Mouse (Mus musculus) liver, embryonic 15.5 days (tissue): ENCODE measurements at regions not wholly inside any gene's neighbourhood (a gene's known extent, or its start where the extent isn't known, plus 50 kb on each side); places are given as distances from the start of the nearest gene placed in this dataset.

Experiments used
- ATAC-seq: fragments of 200-750 bp; cut with Nextera tagmentation; 2 replicates; pipeline ENCODE4 v1.8.0; 2017; ENCODE audit warnings: moderate number of reproducible peaks, mild to moderate bottlenecking, moderate library complexity; ENCODE audit not compliant: insufficient read depth
- H3K27ac ChIP-seq: fragments of 300-500 bp; sonication (generic); replicated peaks from 2 replicates; pipeline ENCODE4 v1.5.1; 2015; ENCODE audit warnings: mild to moderate bottlenecking, inconsistent platforms
- H3K27me3 ChIP-seq: fragments of 300-500 bp; sonication (generic); 2 replicates; pipeline ENCODE4 v1.6.1; 2015; ENCODE audit warnings: mild to moderate bottlenecking, inconsistent platforms
- H3K36me3 ChIP-seq: fragments of 300-500 bp; sonication (generic); replicated peaks from 2 replicates; pipeline ENCODE4 v1.6.1; 2015; ENCODE audit warnings: moderate library complexity, mild to moderate bottlenecking, inconsistent platforms
- H3K4me1 ChIP-seq: fragments of 300-500 bp; sonication (generic); replicated peaks from 2 replicates; pipeline ENCODE4 v1.6.1; 2015; ENCODE audit warnings: inconsistent platforms
- H3K4me2 ChIP-seq: fragments of 300-500 bp; sonication (generic); 2 replicates; pipeline ENCODE4 v1.6.1; 2015; ENCODE audit warnings: moderate library complexity, mild to moderate bottlenecking, inconsistent platforms
- H3K4me3 ChIP-seq: fragments of 300-500 bp; sonication (generic); replicated peaks from 2 replicates; pipeline ENCODE4 v1.5.1; 2015; ENCODE audit warnings: mild to moderate bottlenecking, inconsistent platforms
- H3K9ac ChIP-seq: fragments of 300-500 bp; sonication (generic); 2 replicates; pipeline ENCODE4 v1.6.1; 2015; ENCODE audit warnings: moderate library complexity, mild to moderate bottlenecking, inconsistent platforms
- H3K9me3 ChIP-seq: fragments of 300-500 bp; sonication (generic); replicated peaks from 2 replicates; pipeline ENCODE4 v1.6.1; 2016; ENCODE audit warnings: inconsistent platforms
- WGBS: fragments of 180-500 bp; shearing (Covaris S2); methylation state at CpG from one replicate; pipeline ENCODE4 v1.1.7; 2015; ENCODE audit warnings: mixed read lengths; ENCODE audit not compliant: insufficient replicate concordance; 5-methylcytosine and 5-hydroxymethylcytosine counted together

DNA sequence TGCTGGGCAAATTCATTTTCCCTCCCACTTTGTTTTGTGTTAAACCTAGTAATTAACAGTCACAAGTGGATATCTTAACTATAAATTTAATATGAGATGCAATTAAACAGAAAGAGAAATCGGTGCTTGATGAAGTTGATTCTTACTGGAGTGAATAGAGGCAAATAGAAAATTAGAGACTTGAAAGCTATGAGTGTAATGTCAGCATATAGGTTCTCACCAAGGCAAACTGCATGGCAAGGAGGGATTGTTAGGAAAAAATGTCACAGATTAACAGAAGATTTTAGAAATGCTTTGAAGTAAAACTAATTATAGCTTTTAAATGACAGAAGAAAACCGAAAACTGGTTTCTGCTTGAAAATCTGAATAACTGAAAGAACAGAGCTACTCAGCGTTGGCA lies 592.3 kb downstream of the Pdha2 start:
- Histone ChIP-seq H3K27me3 (no peaks in the 10 kb centered on the region), H3K9me3 (no peaks in the 10 kb centered on the region), H3K4me3 (no peak overlapping the region), H3K9ac (no peak overlapping the region), H3K27ac (no peak overlapping the region), H3K4me1 (no peaks in the 10 kb centered on the region), H3K36me3 (no peaks in the 10 kb centered on the region), H3K4me2 (no peak overlapping the region)
- no peak for ATAC-seq
- 53% methylated on average over 3 of the region's 3 CpGs for WGBS
